Mouse (Mus musculus): Measurements from ENCODE around the gene Olfr17. TPM values are rescaled to one million over a fixed set of nuclear protein-coding genes. Genes with fewer than 3 reads are reported as not detected.

The Olfr17 gene
- not detected for polyA plus RNA-seq (2015; fragmentation: Illumina TruSeq; extraction: RNeasy Lipid Tissue Mini Kit (QIAGEN cat#74804); ENCODE audit: insufficient read depth, low read depth, low replicate concordance)

GRCm38 (mm10) chr7:107092920-107093319 is at the start of gene Olfr17:
Gene Olfr17, plus strand, starts transcription at chr7:107093220.

GRCm38 (mm10) chr7:107070681-107071080 is 22.3 kb upstream of the Olfr17 start, which contains the start of gene Olfr714:
Gene Olfr714, plus strand, starts transcription at chr7:107070981.

DNA sequence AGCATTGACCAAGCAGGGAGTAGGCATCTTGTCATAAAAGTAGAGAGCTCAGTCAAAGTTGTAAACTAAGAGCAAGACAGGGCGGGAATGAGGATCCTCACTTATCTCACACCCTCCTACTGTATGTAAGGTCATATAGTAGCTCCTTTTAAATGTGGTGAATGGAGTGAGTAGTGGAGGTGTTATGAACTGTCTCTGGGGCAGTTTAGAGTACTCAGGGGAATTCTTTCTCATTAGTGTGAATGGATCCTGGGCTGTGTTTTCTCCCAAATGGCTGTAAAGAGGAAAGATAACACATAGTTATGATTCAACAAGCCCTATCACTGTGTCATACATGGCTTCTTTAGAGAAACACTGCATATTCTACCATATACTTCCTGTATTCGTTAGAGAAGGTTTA is 17.2 kb downstream of the Olfr17 start, which contains the start of gene Olfr715b:
Gene Olfr715b (minus strand): TSS at position 101 of the 400 bp plus-strand sequence.

DNA sequence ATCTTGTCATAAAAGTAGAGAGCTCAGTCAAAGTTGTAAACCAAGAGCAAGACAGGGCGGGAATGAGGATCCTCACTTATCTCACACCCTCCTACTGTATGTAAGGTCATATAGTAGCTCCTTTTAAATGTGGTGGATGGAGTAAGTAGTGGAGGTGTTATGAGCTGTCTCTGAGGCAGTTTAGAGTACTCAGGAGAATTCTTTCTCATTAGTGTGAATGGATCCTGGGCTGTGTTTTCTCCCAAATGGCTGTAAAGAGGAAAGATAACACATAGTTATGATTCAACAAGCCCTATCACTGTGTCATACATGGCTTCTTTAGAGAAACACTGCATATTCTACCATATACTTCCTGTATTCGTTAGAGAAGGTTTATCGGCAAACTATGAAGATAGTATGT is 38.0 kb downstream of the Olfr17 start, which contains the start of gene Olfr715:
Gene Olfr715 (minus strand): TSS at position 101 of the 400 bp plus-strand sequence.

DNA sequence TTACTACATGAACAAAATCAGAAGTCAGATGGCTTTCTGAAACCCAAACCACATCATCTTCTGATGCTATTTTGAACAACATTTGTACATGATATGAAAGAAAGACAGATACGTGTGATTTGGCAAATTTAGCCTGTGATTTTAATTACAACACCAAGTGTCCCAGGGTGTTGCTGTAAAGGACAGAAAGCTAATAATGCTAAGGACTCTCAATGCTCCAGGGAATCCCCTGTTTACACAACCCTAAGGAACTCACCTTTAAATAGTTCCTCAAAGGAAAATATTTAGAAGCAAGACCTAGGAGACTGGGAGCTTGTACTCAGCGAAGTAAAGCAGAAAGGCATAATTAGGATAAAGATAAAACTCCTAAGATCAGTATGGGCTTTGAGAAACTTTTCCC is 45.0 kb downstream of the Olfr17 start, which contains the start of gene Olfr716:
Gene Olfr716 (plus strand): TSS at position 301 of the 400 bp plus-strand sequence.

Other genes starting within 250 kb of the Olfr17 start
- gene Olfr703, start 249.9 kb upstream of the Olfr17 start, polyA plus RNA-seq (2015; fragmentation: Illumina TruSeq; extraction: RNeasy Lipid Tissue Mini Kit (QIAGEN cat#74804); ENCODE audit: insufficient read depth, low read depth, low replicate concordance): not detected
- gene Olfr704, start 230.0 kb upstream of the Olfr17 start, polyA plus RNA-seq (2015; fragmentation: Illumina TruSeq; extraction: RNeasy Lipid Tissue Mini Kit (QIAGEN cat#74804); ENCODE audit: insufficient read depth, low read depth, low replicate concordance): not detected
- not detected for gene Olfr705, start 216.3 kb upstream of the Olfr17 start, polyA plus RNA-seq (2015; fragmentation: Illumina TruSeq; extraction: RNeasy Lipid Tissue Mini Kit (QIAGEN cat#74804); ENCODE audit: insufficient read depth, low read depth, low replicate concordance)
- not detected for gene Olfr706, start 205.1 kb upstream of the Olfr17 start, polyA plus RNA-seq (2015; fragmentation: Illumina TruSeq; extraction: RNeasy Lipid Tissue Mini Kit (QIAGEN cat#74804); ENCODE audit: insufficient read depth, low read depth, low replicate concordance)
- not detected for gene Olfr707, start 192.0 kb upstream of the Olfr17 start, polyA plus RNA-seq (2015; fragmentation: Illumina TruSeq; extraction: RNeasy Lipid Tissue Mini Kit (QIAGEN cat#74804); ENCODE audit: insufficient read depth, low read depth, low replicate concordance)
- not detected for gene Olfr1532-ps1, start 185.2 kb upstream of the Olfr17 start, polyA plus RNA-seq (2015; fragmentation: Illumina TruSeq; extraction: RNeasy Lipid Tissue Mini Kit (QIAGEN cat#74804); ENCODE audit: insufficient read depth, low read depth, low replicate concordance)
- not detected for gene Olfr709-ps1, start 161.0 kb upstream of the Olfr17 start, polyA plus RNA-seq (2015; fragmentation: Illumina TruSeq; extraction: RNeasy Lipid Tissue Mini Kit (QIAGEN cat#74804); ENCODE audit: insufficient read depth, low read depth, low replicate concordance)
- not detected for gene Olfr710, start 144.9 kb upstream of the Olfr17 start, polyA plus RNA-seq (2015; fragmentation: Illumina TruSeq; extraction: RNeasy Lipid Tissue Mini Kit (QIAGEN cat#74804); ENCODE audit: insufficient read depth, low read depth, low replicate concordance)
- not detected for gene Olfr6, start 129.3 kb upstream of the Olfr17 start, polyA plus RNA-seq (2015; fragmentation: Illumina TruSeq; extraction: RNeasy Lipid Tissue Mini Kit (QIAGEN cat#74804); ENCODE audit: insufficient read depth, low read depth, low replicate concordance)
- gene Olfr711, start 117.8 kb upstream of the Olfr17 start, polyA plus RNA-seq (2015; fragmentation: Illumina TruSeq; extraction: RNeasy Lipid Tissue Mini Kit (QIAGEN cat#74804); ENCODE audit: insufficient read depth, low read depth, low replicate concordance): not detected
- not detected for gene Olfr2, start 87.1 kb upstream of the Olfr17 start, polyA plus RNA-seq (2015; fragmentation: Illumina TruSeq; extraction: RNeasy Lipid Tissue Mini Kit (QIAGEN cat#74804); ENCODE audit: insufficient read depth, low read depth, low replicate concordance)
- not detected for gene Olfr713, start 62.0 kb upstream of the Olfr17 start, polyA plus RNA-seq (2015; fragmentation: Illumina TruSeq; extraction: RNeasy Lipid Tissue Mini Kit (QIAGEN cat#74804); ENCODE audit: insufficient read depth, low read depth, low replicate concordance)
- not detected for gene Olfr714, start 22.2 kb upstream of the Olfr17 start, polyA plus RNA-seq (2015; fragmentation: Illumina TruSeq; extraction: RNeasy Lipid Tissue Mini Kit (QIAGEN cat#74804); ENCODE audit: insufficient read depth, low read depth, low replicate concordance)
- gene Olfr715b, start 17.1 kb downstream of the Olfr17 start, polyA plus RNA-seq (2015; fragmentation: Illumina TruSeq; extraction: RNeasy Lipid Tissue Mini Kit (QIAGEN cat#74804); ENCODE audit: insufficient read depth, low read depth, low replicate concordance): not detected
- not detected for gene Olfr715, start 37.9 kb downstream of the Olfr17 start, polyA plus RNA-seq (2015; fragmentation: Illumina TruSeq; extraction: RNeasy Lipid Tissue Mini Kit (QIAGEN cat#74804); ENCODE audit: insufficient read depth, low read depth, low replicate concordance)
- gene Olfr716, start 45.1 kb downstream of the Olfr17 start, polyA plus RNA-seq (2015; fragmentation: Illumina TruSeq; extraction: RNeasy Lipid Tissue Mini Kit (QIAGEN cat#74804); ENCODE audit: insufficient read depth, low read depth, low replicate concordance): not detected
- gene Nlrp14, start 73.8 kb downstream of the Olfr17 start, polyA plus RNA-seq (2015; fragmentation: Illumina TruSeq; extraction: RNeasy Lipid Tissue Mini Kit (QIAGEN cat#74804); ENCODE audit: insufficient read depth, low read depth, low replicate concordance): not detected
- not detected for gene Rbmxl2, start 116.2 kb downstream of the Olfr17 start, polyA plus RNA-seq (2015; fragmentation: Illumina TruSeq; extraction: RNeasy Lipid Tissue Mini Kit (QIAGEN cat#74804); ENCODE audit: insufficient read depth, low read depth, low replicate concordance)

Data from pancreas, adult 10 weeks (tissue).